Mouse (Mus musculus): ENCODE results near the gene Tsks.

DNA sequence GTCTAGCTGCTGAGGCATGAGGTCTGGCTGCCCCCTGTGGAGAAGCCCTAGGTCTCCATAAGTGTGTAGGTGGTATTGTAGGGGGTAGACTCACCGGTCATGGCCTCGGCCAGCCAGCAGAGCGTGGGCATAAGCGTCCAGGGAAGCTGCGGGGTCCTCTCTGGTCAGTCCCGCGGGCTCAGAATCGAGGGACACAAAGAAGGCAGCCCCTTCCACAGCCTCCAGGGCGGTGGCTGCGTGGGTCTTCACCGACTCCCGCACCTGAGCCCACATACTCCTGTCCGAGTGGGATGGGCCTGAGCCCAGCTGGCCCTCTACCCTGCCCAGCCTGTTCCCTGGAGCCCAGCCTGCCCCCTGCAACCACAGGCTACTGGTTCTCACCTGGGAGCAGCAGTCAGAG is 22.0 kb downstream of the Tsks start:
- TF ChIP-seq CTCF (IDR thresholded peaks at IDR 0.05; ENCODE audit: low read depth) (no peak), EP300 (optimal IDR thresholded peaks at IDR 0.05) (no peak)

All from stomach, postnatal 0 days (tissue).